Mouse (Mus musculus) embryonic facial prominence, embryonic 12.5 days (tissue): ENCODE data around the gene Tnfaip8l3. TPM values are rescaled to one million over a fixed set of nuclear protein-coding genes. Genes with fewer than 3 reads are reported as not detected.

ENCODE experiments used
- ATAC-seq: fragments of 200-750 bp; cut with Nextera tagmentation; 2 replicates; pipeline ENCODE4 v1.8.0; 2017; ENCODE audit not compliant: insufficient number of reproducible peaks, insufficient read depth, low FRiP score, low TSS enrichment
- H3K27ac ChIP-seq: fragments of 300-500 bp; sonication (generic); 2 replicates; pipeline ENCODE4 v1.5.1; 2016; ENCODE audit warnings: mild to moderate bottlenecking
- H3K27me3 ChIP-seq: fragments of 300-500 bp; sonication (generic); 2 replicates; pipeline ENCODE4 v1.6.1; 2016; ENCODE audit warnings: mild to moderate bottlenecking, moderate library complexity
- H3K36me3 ChIP-seq: fragments of 300-500 bp; sonication (generic); 2 replicates; pipeline ENCODE4 v1.6.1; 2016; ENCODE audit warnings: mild to moderate bottlenecking
- H3K4me1 ChIP-seq: fragments of 300-500 bp; sonication (generic); 2 replicates; pipeline ENCODE4 v1.6.1; 2016
- H3K4me2 ChIP-seq: fragments of 300-500 bp; sonication (generic); replicated peaks from 2 replicates; pipeline ENCODE4 v1.6.1; 2016; ENCODE audit warnings: mild to moderate bottlenecking, moderate library complexity
- H3K4me3 ChIP-seq: fragments of 300-500 bp; sonication (generic); 2 replicates; pipeline ENCODE4 v1.5.1; 2016; ENCODE audit warnings: mild to moderate bottlenecking
- H3K9ac ChIP-seq: fragments of 300-500 bp; sonication (generic); 2 replicates; pipeline ENCODE4 v1.6.1; 2016; ENCODE audit warnings: mild to moderate bottlenecking, moderate library complexity
- H3K9me3 ChIP-seq: fragments of 300-500 bp; sonication (generic); 2 replicates; pipeline ENCODE4 v1.6.1; 2016; ENCODE audit warnings: mild to moderate bottlenecking, moderate library complexity
- WGBS: fragments of 180-500 bp; shearing (Covaris S2); methylation state at CpG from one replicate; pipeline ENCODE4 v1.1.7; 2016; 5-methylcytosine and 5-hydroxymethylcytosine counted together
- polyA plus RNA-seq: library from polyadenylated mRNA; unstranded; fragments of >200 nt; fragmentation: Nextera tagmentation; extraction: Ambion mirVana; gene quantifications from 2 replicates; pipeline ENCODE4 v1.2.1, GENCODE M21; 2016

The Tnfaip8l3 gene
- 0.26 and 0.31 TPM in 2 replicates for polyA plus RNA-seq

GRCm38 (mm10) chr9:54068032-54068649 is at the start of gene Tnfaip8l3:
Tnfaip8l3 (minus strand) TSS chr9:54068388.
- Histone ChIP-seq H3K4me1 (peaks cover 12% of the 10 kb centered on the region; the same call in 1 of the 2 replicates), H3K36me3 (no peaks in the 10 kb centered on the region), H3K27ac (no peak within 1 kb of the TSS), H3K4me3 (peak within 1 kb of the TSS; percentile 55), H3K9ac (peak within 1 kb of the TSS; percentile 50), H3K27me3 (peaks cover 32% of the 10 kb centered on the region), H3K4me2 (peak within 1 kb of the TSS; percentile 100), H3K9me3 (no peaks in the 10 kb centered on the region)
- ATAC-seq, result peak; percentile 85
- WGBS, result 0% methylated on average over 34 of the region's 35 CpGs

GRCm38 (mm10) chr9:54112726-54113125 is 44.5 kb upstream of the Tnfaip8l3 start:
- Histone ChIP-seq H3K4me1 (no peaks in the 10 kb centered on the region), H3K4me3 (no peak overlapping the region), H3K36me3 (no peaks in the 10 kb centered on the region), H3K27me3 (no peaks in the 10 kb centered on the region), H3K4me2 (no peak overlapping the region), H3K9ac (no peak overlapping the region), H3K27ac (no peak overlapping the region), H3K9me3 (no peaks in the 10 kb centered on the region)
- ATAC-seq, result no peak

- Histone ChIP-seq H3K4me3 (no peak overlapping the region), H3K27ac (no peak overlapping the region), H3K27me3 (no peaks in the 10 kb centered on the region), H3K9me3 (no peaks in the 10 kb centered on the region), H3K9ac (no peak overlapping the region), H3K4me1 (no peaks in the 10 kb centered on the region), H3K4me2 (no peak overlapping the region), H3K36me3 (no peaks in the 10 kb centered on the region)
- no peak for ATAC-seq
Measured at GRCm38 (mm10) chr9:54098636-54099035, 30.4 kb upstream of the Tnfaip8l3 start.

- no peak for ATAC-seq
- Histone ChIP-seq H3K4me2 (no peak overlapping the region), H3K9ac (no peak overlapping the region), H3K4me1 (no peaks in the 10 kb centered on the region), H3K27ac (no peak overlapping the region), H3K36me3 (no peaks in the 10 kb centered on the region), H3K27me3 (no peaks in the 10 kb centered on the region), H3K9me3 (no peaks in the 10 kb centered on the region), H3K4me3 (no peak overlapping the region)
- WGBS, result 80% methylated on average over 6 of the region's 6 CpGs
Measured at GRCm38 (mm10) chr9:54097091-54097490, 28.9 kb upstream of the Tnfaip8l3 start.

GRCm38 (mm10) chr9:54084245-54084644 is 16.1 kb upstream of the Tnfaip8l3 start:
- Histone ChIP-seq H3K9me3 (no peaks in the 10 kb centered on the region), H3K4me2 (no peak overlapping the region), H3K36me3 (no peaks in the 10 kb centered on the region), H3K4me3 (no peak overlapping the region), H3K9ac (no peak overlapping the region), H3K4me1 (no peaks in the 10 kb centered on the region), H3K27ac (no peak overlapping the region), H3K27me3 (no peaks in the 10 kb centered on the region)
- ATAC-seq, result no peak
- 75% methylated on average over 3 of the region's 3 CpGs for WGBS

- no peak overlapping the region for H3K4me3 ChIP-seq
- no peaks in the 10 kb centered on the region for H3K9me3 ChIP-seq
- no peak overlapping the region for H3K9ac ChIP-seq
- WGBS, result 73% methylated on average over 2 of the region's 2 CpGs
- H3K4me2 ChIP-seq, result no peak overlapping the region
- H3K27me3 ChIP-seq, result no peaks in the 10 kb centered on the region
- no peaks in the 10 kb centered on the region for H3K4me1 ChIP-seq
- ATAC-seq, result no peak
- H3K27ac ChIP-seq, result no peak overlapping the region
- no peaks in the 10 kb centered on the region for H3K36me3 ChIP-seq
Measured at GRCm38 (mm10) chr9:54077740-54078139, 9.6 kb upstream of the Tnfaip8l3 start.

- WGBS, result 90% methylated on average over 3 of the region's 3 CpGs
- Histone ChIP-seq H3K27me3 (no peaks in the 10 kb centered on the region), H3K9ac (no peak overlapping the region), H3K9me3 (no peaks in the 10 kb centered on the region), H3K4me2 (no peak overlapping the region), H3K4me3 (no peak overlapping the region), H3K36me3 (no peaks in the 10 kb centered on the region), H3K27ac (no peak overlapping the region), H3K4me1 (no peaks in the 10 kb centered on the region)
- no peak for ATAC-seq
Measured at GRCm38 (mm10) chr9:54074901-54075300, 6.7 kb upstream of the Tnfaip8l3 start.

GRCm38 (mm10) chr9:54073688-54074087 is 5.5 kb upstream of the Tnfaip8l3 start:
- no peaks in the 10 kb centered on the region for H3K9me3 ChIP-seq

GRCm38 (mm10) chr9:54071474-54072095 is 3.4 kb upstream of the Tnfaip8l3 start:
- Histone ChIP-seq H3K36me3 (no peaks in the 10 kb centered on the region), H3K9me3 (no peaks in the 10 kb centered on the region), H3K9ac (no peak overlapping the region), H3K27me3 (peaks cover 26% of the 10 kb centered on the region), H3K4me2 (no peak overlapping the region), H3K27ac (no peak overlapping the region), H3K4me1 (peaks cover 12% of the 10 kb centered on the region; the same call in 1 of the 2 replicates), H3K4me3 (no peak overlapping the region)
- ATAC-seq, result no peak
- 82% methylated on average over 7 of the region's 7 CpGs for WGBS

More at GRCm38 (mm10) chr9:54073688-54074087, 5.5 kb upstream of the Tnfaip8l3 start:
- ATAC-seq, result no peak
- no peak overlapping the region for H3K27ac ChIP-seq
- H3K27me3 ChIP-seq, result peaks cover 7% of the 10 kb centered on the region
- H3K4me3 ChIP-seq, result no peak overlapping the region
- H3K36me3 ChIP-seq, result no peaks in the 10 kb centered on the region
- H3K4me1 ChIP-seq, result peaks cover 6% of the 10 kb centered on the region; the same call in 1 of the 2 replicates
- 84% methylated on average over 4 of the region's 4 CpGs for WGBS
- H3K4me2 ChIP-seq, result no peak overlapping the region
- H3K9ac ChIP-seq, result no peak overlapping the region

- peak overlapping the region; percentile 100 for H3K4me2 ChIP-seq
- no peaks in the 10 kb centered on the region for H3K9me3 ChIP-seq
- H3K27me3 ChIP-seq, result peaks cover 32% of the 10 kb centered on the region
- no peaks in the 10 kb centered on the region for H3K36me3 ChIP-seq
- H3K4me1 ChIP-seq, result peaks cover 12% of the 10 kb centered on the region; the same call in 1 of the 2 replicates
- ATAC-seq, result no peak
- 49% methylated on average over 5 of the region's 5 CpGs for WGBS
- H3K4me3 ChIP-seq, result peak overlapping the region; percentile 55
- no peak overlapping the region for H3K27ac ChIP-seq
- H3K9ac ChIP-seq, result no peak overlapping the region
Measured at GRCm38 (mm10) chr9:54069204-54069603, 1.0 kb upstream of the Tnfaip8l3 start.

GRCm38 (mm10) chr9:54068777-54069176 is 589 bp upstream of the Tnfaip8l3 start:
- ATAC-seq, result no peak
- Histone ChIP-seq H3K9me3 (no peaks in the 10 kb centered on the region), H3K4me3 (peak overlapping the region; percentile 55)

GRCm38 (mm10) chr9:54067642-54068031 is 551 bp downstream of the Tnfaip8l3 start:
- Histone ChIP-seq H3K4me1 (peaks cover 12% of the 10 kb centered on the region; the same call in 1 of the 2 replicates), H3K4me2 (peak overlapping the region; percentile 100), H3K4me3 (peak overlapping the region; percentile 55), H3K9me3 (no peaks in the 10 kb centered on the region), H3K27ac (no peak overlapping the region), H3K27me3 (peaks cover 32% of the 10 kb centered on the region), H3K9ac (peak overlapping the region; percentile 50), H3K36me3 (no peaks in the 10 kb centered on the region)
- ATAC-seq, result no peak
- 2% methylated on average over 16 of the region's 16 CpGs for WGBS

More at GRCm38 (mm10) chr9:54068777-54069176, 589 bp upstream of the Tnfaip8l3 start:
- Histone ChIP-seq H3K9ac (0 out of 2 replicates have a peak overlapping the region, but pooled peaks have one; percentile 50), H3K4me2 (peak overlapping the region; percentile 100), H3K27me3 (peaks cover 32% of the 10 kb centered on the region), H3K36me3 (no peaks in the 10 kb centered on the region), H3K27ac (no peak overlapping the region), H3K4me1 (peaks cover 12% of the 10 kb centered on the region; the same call in 1 of the 2 replicates)
- under 1% methylated on average over 11 of the region's 11 CpGs for WGBS
